Mouse (Mus musculus) small intestine, adult 2 months (tissue): ENCODE results near the gene Prune1.
A peak's percentile ranks its signal among the peaks of the same experiment; 100 is the strongest.

Source experiments
- CTCF ChIP-seq: fragments of 200-500 bp; IDR thresholded peaks from 2 replicates; pipeline ENCODE4 v1.5.1; 2012; ENCODE audit warnings: low read depth, mild to moderate bottlenecking, control low read depth, inconsistent platforms, low read length, moderate library complexity, mixed read lengths; ENCODE audit not compliant: insufficient replicate concordance, insufficient read length; ENCODE audit errors: extremely low read depth
- POLR2A ChIP-seq: fragments of 200-500 bp; IDR thresholded peaks from 2 replicates; pipeline ENCODE4 v1.6.1; 2012; ENCODE audit warnings: low read depth, mild to moderate bottlenecking, control low read depth, inconsistent platforms, low read length, moderate library complexity

- TF ChIP-seq POLR2A = no peak
- peak; percentile 39; the same call in 1 of the 2 replicates for TF ChIP-seq CTCF
These were observed 29.3 kb upstream of the Prune1 start for GRCm38 (mm10) chr3:95310968-95311882.
